ENCODE assay signal across 8 mouse cellular contexts in genomic region chr6:3447404-3447803, GRCm38 (mm10). TPM values are rescaled to one million over a fixed set of nuclear protein-coding genes. Genes with fewer than 3 reads are reported as not detected.
DNase-seq lines count a peak whose midpoint lies in the region; ATAC-seq and TF ChIP-seq lines count a peak whose summit lies in the region.

No protein-coding gene starts in this region.

- H3K4me2 ChIP-seq in heart, embryonic 11.5 days = no peak overlapping the region
- H3K4me2 ChIP-seq in kidney, embryonic 16.5 days (replicated peaks; ENCODE audit: low read depth, low read length) = no peak overlapping the region
- no peak overlapping the region for H3K4me2 ChIP-seq in liver, embryonic 11.5 days

- DNase-seq in adrenal gland, postnatal 4 days (ENCODE audit: low spot score in 2 of 2) = peak; percentile 4 to 22
- DNase-seq in liver, embryonic 11.5 days (ENCODE audit: low spot score) = peak; percentile 38
- peak; percentile 87 for DNase-seq in naive thymus-derived CD4-positive, alpha-beta T cell, adult 2 months (ENCODE audit: low read depth)
- peak; percentile 91 for DNase-seq in splenic B cell, adult 2 months (ENCODE audit: low read depth, low spot score)

- H3K27ac ChIP-seq in heart, embryonic 11.5 days (ENCODE audit: low read depth, low read length) = no peak overlapping the region
- H3K27ac ChIP-seq in kidney, embryonic 16.5 days (ENCODE audit: low read length) = no peak overlapping the region
- H3K27ac ChIP-seq in liver, embryonic 11.5 days (ENCODE audit: low read depth, low read length) = no peak overlapping the region

- no peak overlapping the region for H3K9ac ChIP-seq in heart, embryonic 11.5 days (ENCODE audit: low read depth, low read length)
- no peak overlapping the region for H3K9ac ChIP-seq in kidney, embryonic 16.5 days (replicated peaks; ENCODE audit: low read length)
- H3K9ac ChIP-seq in liver, embryonic 11.5 days (ENCODE audit: low read depth, low read length) = no peak overlapping the region

- peak; percentile 78 for ATAC-seq in erythroid progenitor cell, adult 5-6 weeks (replicated peaks; ENCODE audit: low FRiP score, poor library complexity, severe bottlenecking)
- ATAC-seq in heart, embryonic 11.5 days (replicated peaks; ENCODE audit: insufficient number of reproducible peaks, low FRiP score, low TSS enrichment) = peak; percentile 22; the same call in 1 of the 2 replicates
- peak; percentile 84; the same call in 1 of the 2 replicates for ATAC-seq in kidney, embryonic 16.5 days (ENCODE audit: low FRiP score, low TSS enrichment)
- peak; percentile 79 for ATAC-seq in liver, embryonic 11.5 days (replicated peaks; ENCODE audit: low FRiP score)

- no peaks in the 10 kb centered on the region for H3K27me3 ChIP-seq in C2C12 (ENCODE audit: control insufficient read depth, insufficient read depth, insufficient read length)
- H3K27me3 ChIP-seq in heart, embryonic 11.5 days (ENCODE audit: control insufficient read depth, insufficient read depth, low read length) = no peaks in the 10 kb centered on the region
- no peaks in the 10 kb centered on the region for H3K27me3 ChIP-seq in kidney, embryonic 16.5 days (ENCODE audit: insufficient read depth, low read length)
- H3K27me3 ChIP-seq in liver, embryonic 11.5 days (replicated peaks; ENCODE audit: control insufficient read depth, insufficient read depth, low read length) = no peaks in the 10 kb centered on the region
- H3K27me3 ChIP-seq in splenic B cell, adult 2 months (ENCODE audit: control insufficient read depth, insufficient read depth, low read length, poor library complexity, severe bottlenecking) = no peaks in the 10 kb centered on the region

- no peaks in the 10 kb centered on the region for H3K9me3 ChIP-seq in heart, embryonic 11.5 days (replicated peaks; ENCODE audit: control insufficient read depth, low read length)
- no peaks in the 10 kb centered on the region for H3K9me3 ChIP-seq in kidney, embryonic 16.5 days (ENCODE audit: low read length)
- no peaks in the 10 kb centered on the region for H3K9me3 ChIP-seq in liver, embryonic 11.5 days (ENCODE audit: control insufficient read depth, low read length)

- H3K4me3 ChIP-seq in C2C12 (ENCODE audit: insufficient read depth, poor library complexity, severe bottlenecking) = no peak overlapping the region
- no peak overlapping the region for H3K4me3 ChIP-seq in heart, embryonic 11.5 days (ENCODE audit: low read depth, low read length)
- no peak overlapping the region for H3K4me3 ChIP-seq in kidney, embryonic 16.5 days (ENCODE audit: low read length)
- no peak overlapping the region for H3K4me3 ChIP-seq in liver, embryonic 11.5 days (ENCODE audit: low read depth, low read length)

- H3K4me1 ChIP-seq in heart, embryonic 11.5 days (ENCODE audit: control insufficient read depth, insufficient read depth, low read length) = no peaks in the 10 kb centered on the region
- H3K4me1 ChIP-seq in kidney, embryonic 16.5 days (ENCODE audit: insufficient read depth, low read length) = no peaks in the 10 kb centered on the region
- no peaks in the 10 kb centered on the region for H3K4me1 ChIP-seq in liver, embryonic 11.5 days (replicated peaks; ENCODE audit: control insufficient read depth, insufficient read depth, low read length)

- WGBS in heart, embryonic 11.5 days (ENCODE audit: insufficient replicate concordance) = 3% methylated on average over 5 of the region's 5 CpGs
- 5% methylated on average over 5 of the region's 5 CpGs for WGBS in kidney, embryonic 16.5 days
- WGBS in liver, embryonic 11.5 days = 8% methylated on average over 5 of the region's 5 CpGs

- no peaks in the 10 kb centered on the region for H3K79me3 ChIP-seq in C2C12 (ENCODE audit: low read depth)

- H3ac ChIP-seq in C2C12 (ENCODE audit: control insufficient read depth, insufficient read length, low read depth) = no peak overlapping the region

- no peaks in the 10 kb centered on the region for H3K79me2 ChIP-seq in C2C12 (ENCODE audit: control insufficient read depth, insufficient read depth)

- peak; percentile 83 for TF ChIP-seq CTCF in C2C12 (IDR thresholded peaks at IDR 0.05; ENCODE audit: control insufficient read depth, insufficient read depth, insufficient read length)

- no peaks in the 10 kb centered on the region for H3K36me3 ChIP-seq in C2C12 (ENCODE audit: control insufficient read depth, insufficient read depth)
- H3K36me3 ChIP-seq in heart, embryonic 11.5 days (ENCODE audit: control insufficient read depth, insufficient read depth, low read length) = no peaks in the 10 kb centered on the region
- no peaks in the 10 kb centered on the region for H3K36me3 ChIP-seq in kidney, embryonic 16.5 days (ENCODE audit: insufficient read depth, low read length)
- no peaks in the 10 kb centered on the region for H3K36me3 ChIP-seq in liver, embryonic 11.5 days (ENCODE audit: control insufficient read depth, insufficient read depth, low read length)
- H3K36me3 ChIP-seq in splenic B cell, adult 2 months (ENCODE audit: control insufficient read depth, insufficient read depth, low read length, poor library complexity, severe bottlenecking) = no peaks in the 10 kb centered on the region

TF ChIP-seq in C2C12, 6 proteins besides CTCF, POLR2A, EP300 and RAD21:
- no peak for TF ChIP-seq MAX (IDR thresholded peaks at IDR 0.05)
- TF ChIP-seq FOSL1 (IDR thresholded peaks at IDR 0.05; ENCODE audit: insufficient read depth, low read length, poor library complexity, severe bottlenecking) = no peak
- no peak for TF ChIP-seq MYOD1 (IDR thresholded peaks at IDR 0.05; ENCODE audit: control insufficient read depth, insufficient read length, low read depth)
- TF ChIP-seq USF1 (IDR thresholded peaks at IDR 0.05; ENCODE audit: low read depth) = no peak
- no peak for TF ChIP-seq CEBPB (IDR thresholded peaks at IDR 0.05; ENCODE audit: low read depth)
- no peak for TF ChIP-seq MYOG (IDR thresholded peaks at IDR 0.05; ENCODE audit: control insufficient read depth, extremely low read depth, insufficient read length)
TF ChIP-seq in C2C12: peak in this region for 0.

RNA-seq across cellular contexts. Expression of gene Samd9l, which starts 48.0 kb away (rescaled TPM):
- polyA plus RNA-seq in C2C12 (2012; fragmentation: generic; extraction: Trizol) = 0.08 TPM
- 10 to 100 TPM; 12.5 to 19.2 TPM for total RNA-seq in adrenal gland, postnatal 4 days (2021)
- total RNA-seq in erythroid progenitor cell, adult 5-6 weeks (2015; ENCODE audit: low replicate concordance) = 24.9 and 26.4 TPM in 2 replicates
- total RNA-seq in erythroid progenitor cell, adult 5-6 weeks (2017; ENCODE audit: low replicate concordance) = 15.9 and 25.3 TPM in 2 replicates
- polyA plus RNA-seq in heart, embryonic 11.5 days (2014; fragmentation: Nextera tagmentation; extraction: Ambion mirVana) = 0.54 and 0.65 TPM in 2 replicates
- 10.8 and 12.1 TPM in 2 replicates for polyA plus RNA-seq in kidney, embryonic 16.5 days (2015; fragmentation: Nextera tagmentation; extraction: Ambion mirVana)
- polyA plus RNA-seq in liver, embryonic 11.5 days (2014; fragmentation: Nextera tagmentation; extraction: Ambion mirVana) = 2.0 TPM in 2 replicates

RNA-seq across cellular contexts. Expression of gene Hepacam2, which starts 50.7 kb away (rescaled TPM):
- not detected for polyA plus RNA-seq in C2C12 (2012; fragmentation: generic; extraction: Trizol)
- 1 to 10 TPM in 1 of 2 experiments, not detected in 1; 2.6 TPM for total RNA-seq in adrenal gland, postnatal 4 days (2021)
- total RNA-seq in erythroid progenitor cell, adult 5-6 weeks (2015; ENCODE audit: low replicate concordance) = not detected in 2 replicates
- not detected in 2 replicates for total RNA-seq in erythroid progenitor cell, adult 5-6 weeks (2017; ENCODE audit: low replicate concordance)
- 0.09 and 0.18 TPM in 2 replicates for polyA plus RNA-seq in heart, embryonic 11.5 days (2014; fragmentation: Nextera tagmentation; extraction: Ambion mirVana)
- polyA plus RNA-seq in kidney, embryonic 16.5 days (2015; fragmentation: Nextera tagmentation; extraction: Ambion mirVana) = 2.5 and 3.0 TPM in 2 replicates
- 0.07 and 0.22 TPM in 2 replicates for polyA plus RNA-seq in liver, embryonic 11.5 days (2014; fragmentation: Nextera tagmentation; extraction: Ambion mirVana)

RNA-seq across cellular contexts. Expression of gene Vps50, which starts 50.8 kb away (rescaled TPM):
- 6.3 TPM for polyA plus RNA-seq in C2C12 (2012; fragmentation: generic; extraction: Trizol)
- total RNA-seq in adrenal gland, postnatal 4 days (2021) = 10 to 100 TPM; 23.7 to 25.0 TPM
- 13.0 and 14.1 TPM in 2 replicates for total RNA-seq in erythroid progenitor cell, adult 5-6 weeks (2015; ENCODE audit: low replicate concordance)
- 10.8 and 20.7 TPM in 2 replicates for total RNA-seq in erythroid progenitor cell, adult 5-6 weeks (2017; ENCODE audit: low replicate concordance)
- 21.2 and 25.1 TPM in 2 replicates for polyA plus RNA-seq in heart, embryonic 11.5 days (2014; fragmentation: Nextera tagmentation; extraction: Ambion mirVana)
- 29.2 and 34.0 TPM in 2 replicates for polyA plus RNA-seq in kidney, embryonic 16.5 days (2015; fragmentation: Nextera tagmentation; extraction: Ambion mirVana)
- polyA plus RNA-seq in liver, embryonic 11.5 days (2014; fragmentation: Nextera tagmentation; extraction: Ambion mirVana) = 27.0 and 29.8 TPM in 2 replicates

Comparison
In these comparisons a context has a peak if more than half of its experiments do, and no peak if none do; other contexts are left out.
1. DNase-seq: peak in every context shown above with its lines; median percentile 91 in splenic B cell, adult 2 months; 87 in naive thymus-derived CD4-positive, alpha-beta T cell, adult 2 months; 38 in liver, embryonic 11.5 days; 13 in adrenal gland, postnatal 4 days.
2. ATAC-seq: peak in every context shown above with its lines; median percentile 84 in kidney, embryonic 16.5 days; 79 in liver, embryonic 11.5 days; 78 in erythroid progenitor cell, adult 5-6 weeks; 22 in heart, embryonic 11.5 days.